Mouse (Mus musculus) inflammation-experienced regulatory T-cells, adult 6 months (primary cell): ENCODE measurements around the gene Mrps5. TPM values are rescaled to one million over a fixed set of nuclear protein-coding genes. Genes with fewer than 3 reads are reported as not detected.
"Not testable (repeated sequence)": the region's sequence is repeated elsewhere in the genome, so short reads cannot be mapped to it uniquely, and the experiment has no call there.

Experiments
- ATAC-seq: one replicate; pipeline ENCODE4 v1.8.0; 2017
- polyA plus RNA-seq, 3 experiments: library from polyadenylated mRNA; unstranded; fragments of 100-300 nt; shearing (Covaris generic); gene quantifications; one replicate each; pipeline ENCODE4 v1.2.1; 2017

Mrps5 gene
- polyA plus RNA-seq, result 100 to 1,000 TPM; 107 to 152 (median 144) TPM

- peak; percentile 45 for ATAC-seq
Measured at GRCm38 (mm10) chr2:127586694-127587513, at the start of gene Mrps5, which contains the start of gene Zfp661. Gene Mrps5, plus strand, starts transcription at chr2:127587222. Gene Zfp661, minus strand, starts transcription at chr2:127587094.

GRCm38 (mm10) chr2:127537548-127537947 lies 49.5 kb upstream of the Mrps5 start:
- ATAC-seq, result no peak

DNA sequence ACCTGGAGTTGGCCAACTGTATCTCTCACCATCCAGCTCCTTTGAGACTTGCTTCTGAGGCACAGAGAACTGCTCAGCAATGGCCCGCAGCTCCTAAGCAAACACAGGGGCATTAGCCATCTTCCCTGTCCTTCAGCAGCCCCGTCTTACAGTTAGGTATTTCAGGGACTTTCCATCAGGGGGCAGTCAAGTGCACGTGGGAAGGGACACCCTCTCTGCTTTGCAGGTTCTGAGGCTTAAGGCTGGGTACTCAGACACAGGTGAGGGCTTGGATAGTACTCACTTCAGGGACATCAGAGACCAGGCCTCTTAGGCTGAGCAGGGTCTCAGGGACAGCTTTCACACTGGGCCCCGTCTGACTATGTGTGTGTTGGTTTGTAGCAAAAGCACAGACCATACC lies 47.5 kb upstream of the Mrps5 start:
- no peak for ATAC-seq

DNA sequence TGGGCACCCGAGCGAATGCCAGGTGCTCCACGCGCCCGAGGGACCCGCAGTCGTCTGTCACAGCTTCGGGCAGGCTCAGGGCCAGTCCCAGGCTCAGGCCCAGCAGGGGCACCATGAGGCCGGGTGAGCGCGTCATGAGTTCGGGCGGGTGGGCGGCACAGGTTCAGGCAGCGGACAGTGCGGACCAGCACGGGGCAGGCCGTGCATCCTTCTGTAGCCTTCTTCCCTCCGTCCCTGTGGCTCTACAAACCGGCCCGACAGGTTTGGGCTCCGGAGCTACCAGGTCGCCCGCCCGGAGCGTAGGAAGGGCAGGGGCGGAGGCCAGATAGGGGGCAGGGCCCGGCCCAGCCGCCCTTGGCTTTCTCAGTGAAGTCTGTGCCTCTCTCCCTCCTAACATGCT lies 45.8 kb upstream of the Mrps5 start, which contains the start of gene Prom2:
Gene Prom2, minus strand, starts transcription at position 283 of the 400 bp plus-strand sequence.
- ATAC-seq, result no peak

GRCm38 (mm10) chr2:127541697-127542096 lies 45.3 kb upstream of the Mrps5 start:
- no peak for ATAC-seq

GRCm38 (mm10) chr2:127548342-127549074 lies 38.5 kb upstream of the Mrps5 start:
- no peak for ATAC-seq

DNA sequence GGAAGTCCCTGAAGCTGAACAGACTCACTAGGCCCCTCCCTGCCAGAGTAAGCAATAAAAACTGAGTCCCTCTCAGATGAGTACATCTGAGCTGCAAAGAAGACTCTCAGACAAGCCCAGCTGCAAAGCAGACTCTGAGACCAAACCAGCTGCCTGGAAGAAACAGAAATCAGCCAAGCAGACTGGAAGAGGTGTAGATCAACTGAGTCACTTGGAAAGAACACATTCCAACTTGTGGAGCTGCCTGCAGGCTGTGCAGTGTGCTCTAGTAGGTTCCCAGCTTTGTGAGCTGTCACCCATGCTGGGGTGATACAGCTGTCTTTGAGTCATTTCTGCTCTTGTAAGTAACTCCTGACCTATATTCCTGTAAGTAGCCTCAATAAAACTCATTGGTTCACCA lies 37.3 kb upstream of the Mrps5 start:
- no peak for ATAC-seq

DNA sequence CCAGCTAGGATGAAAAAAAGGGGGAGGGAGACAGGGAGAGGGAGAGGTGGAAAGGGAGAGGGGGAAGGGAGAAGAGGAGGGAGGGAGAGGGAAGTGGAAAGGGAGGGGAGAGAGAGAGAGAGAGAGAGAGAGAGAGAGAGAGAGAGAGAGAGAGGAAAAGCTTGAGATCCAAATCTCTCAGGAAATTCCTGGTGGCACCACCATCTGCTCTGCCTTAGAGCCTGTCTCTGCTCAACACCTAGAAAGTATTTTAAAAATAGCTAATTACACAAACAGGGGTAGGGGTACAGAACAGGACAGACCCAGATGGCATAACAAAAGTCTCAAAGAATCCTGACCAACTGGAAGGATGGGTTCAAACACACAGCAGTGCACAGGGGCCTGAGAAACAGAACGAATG lies 36.6 kb upstream of the Mrps5 start:
- no peak for ATAC-seq

DNA sequence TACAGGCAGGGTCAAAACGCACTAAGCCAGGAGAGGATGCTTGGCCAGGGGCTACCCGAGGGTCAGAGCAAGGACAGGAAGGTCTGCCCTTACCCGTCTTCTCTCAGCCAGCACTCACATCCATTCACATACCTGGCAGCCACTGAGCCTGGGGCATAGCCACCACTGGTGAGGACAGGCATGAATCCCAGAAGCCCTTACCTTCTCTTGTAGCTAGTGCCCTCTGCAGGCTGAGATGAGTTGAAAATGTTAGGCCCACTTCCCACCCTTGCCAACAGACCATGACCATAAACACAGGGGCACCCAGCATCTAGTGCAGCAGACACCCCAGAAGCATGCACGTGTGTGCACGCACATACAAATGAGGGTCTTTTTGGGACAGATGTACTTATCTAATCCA lies 35.9 kb upstream of the Mrps5 start:
- no peak for ATAC-seq

- ATAC-seq, result no peak
Measured at GRCm38 (mm10) chr2:127559070-127559966, 27.7 kb upstream of the Mrps5 start.

DNA sequence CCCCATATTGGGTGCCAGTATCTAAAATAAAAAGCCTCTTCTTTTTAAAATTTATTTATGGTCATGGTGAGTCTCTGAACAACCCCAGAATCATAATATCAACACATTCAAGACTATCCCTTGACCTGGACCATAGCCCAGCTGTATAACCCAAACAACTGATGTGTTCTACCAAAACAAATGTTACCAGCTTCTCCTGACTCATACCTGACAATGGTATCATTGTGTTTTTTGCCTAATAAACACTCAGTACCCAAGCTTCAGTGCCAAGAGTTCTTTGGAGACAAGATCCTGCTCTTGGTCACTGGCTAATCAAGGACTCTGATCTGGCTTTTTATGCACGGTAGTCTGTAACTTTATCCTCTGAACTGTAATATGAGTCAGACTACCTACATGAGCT lies 13.7 kb upstream of the Mrps5 start:
- ATAC-seq, result no peak

GRCm38 (mm10) chr2:127584436-127584858 lies 2.6 kb upstream of the Mrps5 start:
- peak; percentile 94 for ATAC-seq

- ATAC-seq, result no peak
Measured at GRCm38 (mm10) chr2:127587514-127587844, 457 bp downstream of the Mrps5 start.

DNA sequence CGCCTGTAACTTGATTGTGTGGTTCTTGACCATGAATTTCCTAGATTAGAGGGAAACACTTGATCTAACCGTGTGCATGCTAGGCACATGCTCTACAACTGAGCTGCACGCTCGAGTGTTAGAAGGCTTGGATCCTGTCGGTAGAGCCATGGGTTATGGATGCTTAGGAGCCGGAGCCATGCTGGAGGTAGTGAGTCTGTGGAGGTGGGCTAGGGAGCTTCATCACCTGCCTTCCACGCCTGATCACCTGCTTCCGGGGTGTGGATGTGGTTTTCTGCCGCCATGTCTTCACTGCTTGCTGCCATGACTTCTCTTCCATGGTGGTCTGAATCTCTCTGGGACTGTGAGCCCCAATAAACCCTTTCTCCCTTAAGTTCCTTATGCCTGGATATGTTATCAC lies 1.9 kb downstream of the Mrps5 start:
- no peak for ATAC-seq

- peak; percentile 5 for ATAC-seq
Measured at GRCm38 (mm10) chr2:127590204-127590603, 3.2 kb downstream of the Mrps5 start.

DNA sequence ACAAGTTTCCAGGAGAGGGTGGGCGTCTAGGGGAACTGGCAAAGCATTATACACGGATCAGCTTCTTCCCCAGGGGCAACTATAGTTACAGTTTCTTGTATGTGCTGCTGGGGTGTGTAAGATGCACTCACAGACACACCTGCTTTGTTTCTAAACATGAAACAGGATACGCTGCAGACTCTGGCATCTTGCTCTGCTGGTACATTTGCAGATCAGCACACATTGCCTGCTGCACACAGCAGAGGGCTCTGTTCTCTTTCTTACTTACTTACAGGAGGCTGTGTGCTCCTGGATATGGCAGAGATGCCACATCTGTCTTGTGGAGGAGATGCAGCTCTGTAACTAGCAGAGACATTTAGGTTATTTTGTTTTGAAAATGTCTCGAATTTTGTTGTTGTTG lies 3.8 kb downstream of the Mrps5 start:
- peak; percentile 27 for ATAC-seq

- ATAC-seq, result not testable (repeated sequence)
Measured at GRCm38 (mm10) chr2:127603383-127603782, 16.4 kb downstream of the Mrps5 start.

- ATAC-seq, result no peak
Measured at GRCm38 (mm10) chr2:127605203-127605602, 18.2 kb downstream of the Mrps5 start.

DNA sequence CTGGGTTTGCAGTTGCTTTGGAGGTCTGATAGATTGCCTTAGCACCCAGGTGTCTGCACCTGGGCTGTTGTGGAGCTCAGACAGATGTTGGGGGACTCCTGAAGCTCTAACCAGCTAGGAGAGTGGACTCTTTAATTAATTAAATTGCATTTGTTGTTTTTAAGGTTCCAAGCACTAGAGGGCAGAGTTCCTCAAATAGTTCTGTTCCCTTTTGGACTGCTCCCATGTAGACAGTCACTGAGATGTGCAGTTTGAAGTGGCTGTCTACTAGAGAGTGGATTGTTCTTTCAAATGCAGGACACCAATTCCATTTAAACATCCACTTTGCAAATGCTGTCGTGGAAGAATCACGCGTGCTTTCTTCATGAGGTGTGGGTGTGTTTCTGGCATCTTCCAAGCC lies 21.2 kb downstream of the Mrps5 start:
- ATAC-seq, result no peak

- no peak for ATAC-seq
Measured at GRCm38 (mm10) chr2:127608986-127609385, 22.0 kb downstream of the Mrps5 start.

- ATAC-seq, result no peak
Measured at GRCm38 (mm10) chr2:127611386-127611785, 24.4 kb downstream of the Mrps5 start.

DNA sequence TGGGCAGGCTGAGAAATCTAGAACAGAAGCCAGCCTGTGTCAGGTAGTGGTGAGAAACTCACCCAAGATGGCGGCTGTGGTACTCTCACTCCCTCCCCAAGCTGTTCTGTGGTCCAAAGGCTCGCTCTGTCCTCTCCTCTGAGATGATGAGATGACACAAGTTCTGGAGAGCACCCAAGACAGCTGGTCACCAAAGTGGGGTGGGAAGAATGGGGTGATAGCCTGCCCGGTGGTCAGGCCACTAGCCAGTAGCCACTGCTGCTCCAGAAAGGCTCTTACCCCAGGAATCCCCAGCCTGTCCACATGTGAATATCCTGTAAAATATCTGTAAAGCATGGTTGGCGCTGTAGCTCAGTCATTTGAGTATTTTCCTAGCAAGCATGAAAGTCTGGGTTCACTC lies 25.3 kb downstream of the Mrps5 start:
- ATAC-seq, result no peak

GRCm38 (mm10) chr2:127619311-127619710 lies 32.3 kb downstream of the Mrps5 start:
- ATAC-seq, result no peak
